Mouse (Mus musculus) stomach, postnatal 0 days (tissue): ENCODE measurements around the gene Olfr544.

Experiments
- CTCF ChIP-seq: IDR thresholded peaks from 2 replicates; pipeline ENCODE4 v1.5.1; 2016; ENCODE audit warnings: antibody characterized with exemption, low read depth, mild to moderate bottlenecking, moderate library complexity
- EP300 ChIP-seq: optimal IDR thresholded peaks from 2 replicates; pipeline ENCODE3; 2016; ENCODE audit warnings: antibody characterized with exemption

DNA sequence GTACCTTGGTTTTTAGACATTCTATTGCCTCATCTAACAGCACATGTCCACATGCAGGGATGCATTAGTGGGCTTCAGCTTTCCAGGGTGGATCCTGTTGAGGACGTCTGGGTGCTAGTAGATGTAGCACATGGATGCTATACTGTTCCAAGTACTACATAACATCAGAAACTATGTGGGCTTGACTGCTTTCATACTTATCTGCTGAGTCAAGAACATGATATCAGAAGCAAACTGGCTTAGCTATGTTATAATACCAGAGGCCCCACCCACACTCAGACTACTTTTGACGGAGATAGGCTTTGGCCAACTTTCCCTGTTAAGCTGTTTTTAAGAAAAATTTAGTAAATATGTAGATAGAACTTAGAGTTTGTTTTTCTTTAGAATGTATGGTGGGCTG is 43.8 kb downstream of the Olfr544 start:
- TF ChIP-seq CTCF (no peak), EP300 (no peak)
